ENCODE assay signal across 21 mouse cellular contexts in genomic region chr11:50206037-50206436, GRCm38 (mm10). TPM values are rescaled to one million over a fixed set of nuclear protein-coding genes. Genes with fewer than 3 reads are reported as not detected.
"Had no signal": no experiment of that assay in that cellular context is flagged by ENCODE, and none has a peak within 500 bp of the region (broad histone marks: within the 10 kb centered on the region; RNA-seq: fewer than 3 reads in every experiment).

No protein-coding gene starts in this region.

- DNase-seq: lung, adult 2 months; lung, postnatal 14 days; lung, postnatal 36 days; retina, postnatal 1 day; right cerebral cortex, adult 18-20 months; right cerebral cortex, postnatal 25 days; right cerebral cortex, postnatal 4 days; spleen, adult 18-20 months; thymus, adult 18-20 months; thymus, postnatal 14 days; thymus, postnatal 36 days had no signal

- ATAC-seq: lung, postnatal 0 days; midbrain, embryonic 13.5 days; midbrain, embryonic 15.5 days had no signal

- H3K9me3 ChIP-seq: lung, embryonic 15.5 days; megakaryocyte, embryonic 14.5 days; midbrain, embryonic 13.5 days; midbrain, embryonic 15.5 days; neural tube, embryonic 13.5 days; neural tube, embryonic 15.5 days had no signal

- H3K9ac ChIP-seq: lung, embryonic 15.5 days; midbrain, embryonic 13.5 days; midbrain, embryonic 15.5 days; neural tube, embryonic 13.5 days; neural tube, embryonic 15.5 days had no signal

- H3K27ac ChIP-seq: lung, embryonic 15.5 days; macrophage; midbrain, embryonic 13.5 days; midbrain, embryonic 15.5 days; neural tube, embryonic 13.5 days; neural tube, embryonic 15.5 days had no signal

- H3K4me2 ChIP-seq: lung, embryonic 15.5 days; midbrain, embryonic 11.5 days; midbrain, embryonic 13.5 days; midbrain, embryonic 15.5 days; neural tube, embryonic 13.5 days; neural tube, embryonic 15.5 days had no signal

- H3K27me3 ChIP-seq: lung, embryonic 15.5 days; megakaryocyte, embryonic 14.5 days; midbrain, embryonic 13.5 days; midbrain, embryonic 15.5 days; neural tube, embryonic 13.5 days; neural tube, embryonic 15.5 days had no signal

- H3K4me3 ChIP-seq: lung, embryonic 15.5 days; megakaryocyte, embryonic 14.5 days; midbrain, embryonic 13.5 days; midbrain, embryonic 15.5 days; neural tube, embryonic 13.5 days; neural tube, embryonic 15.5 days had no signal

RNA-seq across cellular contexts. Expression of gene Ltc4s, which starts 32.4 kb away (rescaled TPM):
- total RNA-seq: monocyte, adult 5-6 weeks had no signal
